ENCODE assay signal across 28 mouse cellular contexts in the genomic region with DNA sequence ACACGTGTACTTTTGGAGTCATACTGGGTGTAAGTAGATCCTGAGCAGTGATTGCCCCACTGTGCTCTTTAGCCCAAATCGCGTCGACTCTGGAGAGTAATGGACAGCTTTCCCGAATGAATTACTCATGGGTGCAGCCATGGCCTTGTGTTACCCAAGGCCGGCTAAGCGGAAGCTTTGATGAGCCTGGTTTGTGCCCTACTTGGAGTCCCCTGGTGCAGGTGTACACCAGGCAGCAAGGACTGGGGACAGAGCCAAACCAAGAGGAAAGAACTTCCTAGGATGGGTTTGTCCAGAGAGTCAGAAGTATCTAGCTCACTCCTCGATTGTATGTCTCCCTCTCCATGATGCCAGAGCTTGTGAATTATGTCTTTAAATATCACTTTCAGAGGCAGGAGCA.
"Had no signal": no experiment of that assay in that cellular context is flagged by ENCODE, and none has a peak within 500 bp of the region (broad histone marks: within the 10 kb centered on the region; RNA-seq: fewer than 3 reads in every experiment).

No protein-coding gene starts in this region.

- H3K4me2 ChIP-seq: heart, embryonic 11.5 days; heart, embryonic 13.5 days; heart, embryonic 15.5 days; hindbrain, embryonic 12.5 days; hindbrain, embryonic 14.5 days; intestine, embryonic 15.5 days; limb, embryonic 13.5 days; limb, embryonic 15.5 days; liver, embryonic 12.5 days had no signal

- ATAC-seq: hindbrain, embryonic 16.5 days; inflammation-experienced regulatory T-cells, adult 6 months; intestine, embryonic 15.5 days; intestine, postnatal 0 days; liver, embryonic 12.5 days had no signal

- H3K4me1 ChIP-seq: heart, embryonic 13.5 days; heart, embryonic 15.5 days; limb, embryonic 13.5 days; limb, embryonic 15.5 days; liver, embryonic 12.5 days had no signal

- H3K4me3 ChIP-seq: heart, adult 2 months; heart, embryonic 13.5 days; heart, embryonic 15.5 days; hindbrain, embryonic 10.5 days; hindbrain, embryonic 12.5 days; intestine, embryonic 15.5 days; layer of hippocampus, adult 2 months; limb, embryonic 13.5 days; limb, embryonic 15.5 days; liver, embryonic 12.5 days had no signal

- DNase-seq: gastrocnemius, postnatal 14 days; gastrocnemius, postnatal 36 days; heart, adult 11 months; heart, adult 2 months; heart, postnatal 14 days; heart, postnatal 36 days; kidney, adult 18-20 months; kidney, adult 8-10 months; kidney, postnatal 10 days; kidney, postnatal 25 days; kidney, postnatal 4 days; layer of hippocampus, postnatal 36 days; left cerebral cortex, postnatal 4 days had no signal

- H3K9me3 ChIP-seq: heart, embryonic 15.5 days; hindbrain, embryonic 10.5 days; hindbrain, embryonic 12.5 days; intestine, embryonic 15.5 days; limb, embryonic 13.5 days; limb, embryonic 15.5 days; liver, embryonic 12.5 days had no signal

- H3K36me3 ChIP-seq: heart, embryonic 13.5 days; heart, embryonic 15.5 days; hindbrain, embryonic 12.5 days; intestine, embryonic 15.5 days; limb, embryonic 13.5 days; limb, embryonic 15.5 days; liver, embryonic 12.5 days had no signal

- H3K9ac ChIP-seq: heart, embryonic 13.5 days; heart, embryonic 15.5 days; hindbrain, embryonic 12.5 days; hindbrain, embryonic 14.5 days; intestine, embryonic 15.5 days; limb, embryonic 13.5 days; limb, embryonic 15.5 days; liver, embryonic 12.5 days; liver, embryonic 14.5 days had no signal

- H3K27ac ChIP-seq: heart, adult 2 months; heart, embryonic 13.5 days; heart, embryonic 15.5 days; hindbrain, embryonic 10.5 days; hindbrain, embryonic 12.5 days; hindbrain, embryonic 14.5 days; intestine, embryonic 15.5 days; layer of hippocampus, adult 2 months; limb, embryonic 13.5 days; limb, embryonic 15.5 days; liver, embryonic 12.5 days; liver, embryonic 14.5 days had no signal

- H3K27me3 ChIP-seq: heart, embryonic 13.5 days; heart, embryonic 15.5 days; intestine, embryonic 15.5 days; limb, embryonic 13.5 days; limb, embryonic 15.5 days; liver, embryonic 12.5 days had no signal
